Mouse (Mus musculus) gastrocnemius, postnatal 10 days (tissue): ENCODE data around the gene Smoc1. TPM values are rescaled to one million over a fixed set of nuclear protein-coding genes. Genes with fewer than 3 reads are reported as not detected.

Experiments
- DNase-seq: peaks from one replicate; pipeline ENCODE4 v3.0.0; 2021; ENCODE audit warnings: mixed read lengths
- total RNA-seq, 2 experiments: library from RNA; stranded (reverse); gene quantifications; 2 replicates each; pipeline ENCODE4 v1.2.3; 2021

Smoc1 gene
- total RNA-seq, 2 experiments from 2014 or later: 2.5 to 3.3 TPM

- DNase-seq: no peak
Observed at GRCm38 (mm10) chr12:81131114-81131513, 104.5 kb downstream of the Smoc1 start.

GRCm38 (mm10) chr12:81133055-81133665 lies 106.6 kb downstream of the Smoc1 start:
- DNase-seq: no peak

GRCm38 (mm10) chr12:81138217-81138616 lies 111.6 kb downstream of the Smoc1 start:
- no peak for DNase-seq

- no peak for DNase-seq
Observed at GRCm38 (mm10) chr12:81139463-81139862, 112.9 kb downstream of the Smoc1 start.

- DNase-seq: no peak
Observed at GRCm38 (mm10) chr12:81140594-81141328, 114.2 kb downstream of the Smoc1 start.

GRCm38 (mm10) chr12:81141329-81141711 lies 114.7 kb downstream of the Smoc1 start:
- DNase-seq: no peak

GRCm38 (mm10) chr12:81142231-81142630 lies 115.6 kb downstream of the Smoc1 start:
- DNase-seq: no peak

- no peak for DNase-seq
Observed at GRCm38 (mm10) chr12:81144201-81144600, 117.6 kb downstream of the Smoc1 start.

GRCm38 (mm10) chr12:81146417-81147180 lies 120.0 kb downstream of the Smoc1 start:
- DNase-seq: no peak

GRCm38 (mm10) chr12:81147956-81148355 lies 121.3 kb downstream of the Smoc1 start:
- no peak for DNase-seq

- DNase-seq: no peak
Observed at GRCm38 (mm10) chr12:81150917-81151316, 124.3 kb downstream of the Smoc1 start.

GRCm38 (mm10) chr12:81152082-81152481 lies 125.5 kb downstream of the Smoc1 start:
- DNase-seq: no peak

- no peak for DNase-seq
Observed at GRCm38 (mm10) chr12:81155675-81156074, 129.1 kb downstream of the Smoc1 start.

GRCm38 (mm10) chr12:81156841-81157240 lies 130.2 kb downstream of the Smoc1 start:
- no peak for DNase-seq

GRCm38 (mm10) chr12:81159947-81160346 lies 133.3 kb downstream of the Smoc1 start:
- DNase-seq: no peak

GRCm38 (mm10) chr12:81160425-81160824 lies 133.8 kb downstream of the Smoc1 start:
- no peak for DNase-seq

GRCm38 (mm10) chr12:81160831-81161230 lies 134.2 kb downstream of the Smoc1 start:
- peak; percentile 34 for DNase-seq

- DNase-seq: no peak
Observed at GRCm38 (mm10) chr12:81161282-81161681, 134.7 kb downstream of the Smoc1 start.

- no peak for DNase-seq
Observed at GRCm38 (mm10) chr12:81163131-81163530, 136.5 kb downstream of the Smoc1 start.

GRCm38 (mm10) chr12:81163566-81163965 lies 137.0 kb downstream of the Smoc1 start:
- no peak for DNase-seq

GRCm38 (mm10) chr12:81166092-81166491 lies 139.5 kb downstream of the Smoc1 start:
- no peak for DNase-seq

GRCm38 (mm10) chr12:81166615-81167014 lies 140.0 kb downstream of the Smoc1 start:
- no peak for DNase-seq

- no peak for DNase-seq
Observed at GRCm38 (mm10) chr12:81167142-81167541, 140.5 kb downstream of the Smoc1 start.
